Comparison of ENCODE assay signal across 8 mouse cellular contexts in the genomic region with DNA sequence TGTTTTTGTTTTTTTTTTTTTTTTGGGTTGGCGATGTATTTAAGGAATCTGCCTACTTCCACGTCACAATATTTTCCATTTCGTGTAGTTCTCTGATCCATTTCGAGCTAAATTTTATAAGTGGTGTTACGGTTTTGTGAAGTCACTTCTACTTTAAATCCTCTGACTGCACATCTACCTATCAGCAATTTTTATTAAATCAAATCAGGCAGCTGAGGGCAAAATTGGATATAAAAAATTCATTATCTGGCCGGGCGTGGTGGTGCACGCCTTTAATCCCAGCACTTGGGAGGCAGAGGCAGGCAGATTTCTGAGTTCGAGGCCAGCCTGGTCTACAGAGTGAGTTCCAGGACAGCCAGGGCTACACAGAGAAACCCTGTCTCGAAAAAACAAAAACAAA. TPM values are rescaled to one million over a fixed set of nuclear protein-coding genes. Genes with fewer than 3 reads are reported as not detected.
DNase-seq lines count a peak whose midpoint lies in the region; ATAC-seq and TF ChIP-seq lines count a peak whose summit lies in the region.
"Not testable (repeated sequence)": the region's sequence is repeated elsewhere in the genome, so short reads cannot be mapped to it uniquely, and the experiment has no call there.

A gene (minus strand): TSS at position 101 of the 400 bp plus-strand sequence.

- peak within 1 kb of the TSS; percentile 68 for H3K27ac ChIP-seq in ES-Bruce4 (ENCODE audit: insufficient read depth, low read length)
- peak within 1 kb of the TSS; percentile 92 for H3K27ac ChIP-seq in embryonic facial prominence, embryonic 11.5 days (replicated peaks; ENCODE audit: low read depth, low read length)
- peak within 1 kb of the TSS; percentile 85 for H3K27ac ChIP-seq in forebrain, postnatal 0 days (ENCODE audit: low read depth, low read length)
- peak within 1 kb of the TSS; percentile 80 for H3K27ac ChIP-seq in hindbrain, embryonic 11.5 days (ENCODE audit: low read depth, low read length)
- H3K27ac ChIP-seq in kidney, postnatal 0 days, result peak within 1 kb of the TSS; percentile 97
- peak within 1 kb of the TSS; percentile 87 for H3K27ac ChIP-seq in liver, embryonic 16.5 days (ENCODE audit: low read length)
- peak within 1 kb of the TSS; percentile 87 for H3K27ac ChIP-seq in midbrain, embryonic 15.5 days
- peak within 1 kb of the TSS; percentile 95 for H3K27ac ChIP-seq in stomach, embryonic 16.5 days (ENCODE audit: low read length)

- H3K27me3 ChIP-seq in ES-Bruce4 (ENCODE audit: control insufficient read depth, insufficient read depth, low read length, poor library complexity, severe bottlenecking); embryonic facial prominence, embryonic 11.5 days (ENCODE audit: control insufficient read depth, insufficient read depth, low read length); forebrain, postnatal 0 days (ENCODE audit: insufficient read depth, low read length); hindbrain, embryonic 11.5 days (ENCODE audit: control insufficient read depth, insufficient read depth, low read length); kidney, postnatal 0 days (ENCODE audit: insufficient read depth, low read length); liver, embryonic 16.5 days (ENCODE audit: control insufficient read depth, insufficient read depth, low read depth, low read length); midbrain, embryonic 15.5 days (replicated peaks); stomach, embryonic 16.5 days (ENCODE audit: control insufficient read depth, insufficient read depth, low read length): not testable (repeated sequence)

- not testable (repeated sequence) for H3K9me3 ChIP-seq in ES-Bruce4 (replicated peaks; ENCODE audit: control insufficient read depth, insufficient read depth, low read length, poor library complexity, severe bottlenecking); embryonic facial prominence, embryonic 11.5 days (replicated peaks; ENCODE audit: control insufficient read depth, low read length); forebrain, postnatal 0 days (ENCODE audit: low read length); hindbrain, embryonic 11.5 days (ENCODE audit: control insufficient read depth, low read length); kidney, postnatal 0 days (replicated peaks; ENCODE audit: low read length); liver, embryonic 16.5 days (replicated peaks; ENCODE audit: control insufficient read depth, low read length); midbrain, embryonic 15.5 days; stomach, embryonic 16.5 days (replicated peaks; ENCODE audit: control insufficient read depth, low read length)

- H3K4me2 ChIP-seq in embryonic facial prominence, embryonic 11.5 days (ENCODE audit: low read depth, low read length), result peak within 1 kb of the TSS; percentile 40
- peak within 1 kb of the TSS; percentile 53 for H3K4me2 ChIP-seq in forebrain, postnatal 0 days (ENCODE audit: low read depth)
- H3K4me2 ChIP-seq in hindbrain, embryonic 11.5 days (replicated peaks; ENCODE audit: low read depth, low read length), result peak within 1 kb of the TSS; percentile 42
- peak within 1 kb of the TSS; percentile 64 for H3K4me2 ChIP-seq in kidney, postnatal 0 days (ENCODE audit: low read length)
- peak within 1 kb of the TSS; percentile 64 for H3K4me2 ChIP-seq in liver, embryonic 16.5 days (ENCODE audit: low read depth, low read length)
- H3K4me2 ChIP-seq in midbrain, embryonic 15.5 days, result peak within 1 kb of the TSS; percentile 46
- H3K4me2 ChIP-seq in stomach, embryonic 16.5 days (ENCODE audit: low read depth, low read length), result peak within 1 kb of the TSS; percentile 57

- H3K4me3 ChIP-seq in ES-Bruce4 (ENCODE audit: low read depth, low read length), result peak within 1 kb of the TSS; percentile 100
- peak within 1 kb of the TSS; percentile 75 for H3K4me3 ChIP-seq in embryonic facial prominence, embryonic 11.5 days (ENCODE audit: low read depth, low read length)
- H3K4me3 ChIP-seq in forebrain, postnatal 0 days (ENCODE audit: low read depth, low read length), result peak within 1 kb of the TSS; percentile 93
- H3K4me3 ChIP-seq in hindbrain, embryonic 11.5 days (ENCODE audit: low read depth, low read length), result peak within 1 kb of the TSS; percentile 66
- H3K4me3 ChIP-seq in kidney, postnatal 0 days (replicated peaks; ENCODE audit: low read depth, low read length), result peak within 1 kb of the TSS; percentile 82
- peak within 1 kb of the TSS; percentile 88 for H3K4me3 ChIP-seq in liver, embryonic 16.5 days (ENCODE audit: low read depth, low read length)
- peak within 1 kb of the TSS; percentile 58 for H3K4me3 ChIP-seq in midbrain, embryonic 15.5 days
- peak within 1 kb of the TSS; percentile 82 for H3K4me3 ChIP-seq in stomach, embryonic 16.5 days (replicated peaks; ENCODE audit: low read length)

- H3K36me3 ChIP-seq in ES-Bruce4 (ENCODE audit: control insufficient read depth, insufficient read depth, low read length, poor library complexity, severe bottlenecking); embryonic facial prominence, embryonic 11.5 days (replicated peaks; ENCODE audit: control insufficient read depth, insufficient read depth, low read depth, low read length); forebrain, postnatal 0 days (ENCODE audit: insufficient read depth); hindbrain, embryonic 11.5 days (ENCODE audit: control insufficient read depth, insufficient read depth, low read length); kidney, postnatal 0 days (ENCODE audit: insufficient read depth, low read length); liver, embryonic 16.5 days (ENCODE audit: control insufficient read depth, insufficient read depth); midbrain, embryonic 15.5 days (replicated peaks); stomach, embryonic 16.5 days (ENCODE audit: control insufficient read depth, insufficient read depth, low read length): not testable (repeated sequence)

- peak; percentile 8 for DNase-seq in embryonic facial prominence, embryonic 11.5 days (ENCODE audit: low spot score)
- not testable (repeated sequence) for DNase-seq in forebrain, postnatal 0 days; hindbrain, embryonic 11.5 days (ENCODE audit: low spot score); kidney, postnatal 0 days (ENCODE audit: low spot score)

- H3K4me1 ChIP-seq in ES-Bruce4 (ENCODE audit: control insufficient read depth, insufficient read depth, low read length); embryonic facial prominence, embryonic 11.5 days (ENCODE audit: control insufficient read depth, insufficient read depth, low read length); forebrain, postnatal 0 days (ENCODE audit: insufficient read depth); hindbrain, embryonic 11.5 days (replicated peaks; ENCODE audit: control insufficient read depth, insufficient read depth, low read length); kidney, postnatal 0 days (replicated peaks; ENCODE audit: insufficient read depth, low read length); liver, embryonic 16.5 days (ENCODE audit: control insufficient read depth, low read depth, low read length); midbrain, embryonic 15.5 days; stomach, embryonic 16.5 days (ENCODE audit: control insufficient read depth, insufficient read depth, low read length): not testable (repeated sequence)

- TF ChIP-seq POLR2A in ES-Bruce4 (IDR thresholded peaks at IDR 0.05; ENCODE audit: insufficient read depth, low read length), result not testable (repeated sequence)

- not testable (repeated sequence) for ATAC-seq in embryonic facial prominence, embryonic 11.5 days (replicated peaks; ENCODE audit: insufficient number of reproducible peaks, low FRiP score, low TSS enrichment, low read depth); forebrain, postnatal 0 days; hindbrain, embryonic 11.5 days (ENCODE audit: low FRiP score); kidney, postnatal 0 days (replicated peaks; ENCODE audit: low FRiP score, low read depth); liver, embryonic 16.5 days (ENCODE audit: low read depth); midbrain, embryonic 15.5 days (replicated peaks); stomach, embryonic 16.5 days (ENCODE audit: insufficient read depth, low FRiP score)

- not testable (repeated sequence) for TF ChIP-seq EP300 in ES-Bruce4 (IDR thresholded peaks at IDR 0.05; ENCODE audit: insufficient read depth, low read depth, low read length)

- peak within 1 kb of the TSS; percentile 95 for H3K9ac ChIP-seq in ES-Bruce4 (ENCODE audit: low read depth, poor library complexity, severe bottlenecking)
- H3K9ac ChIP-seq in embryonic facial prominence, embryonic 11.5 days (replicated peaks; ENCODE audit: low read length), result peak within 1 kb of the TSS; percentile 82
- H3K9ac ChIP-seq in forebrain, postnatal 0 days, result peak within 1 kb of the TSS; percentile 62
- peak within 1 kb of the TSS; percentile 59 for H3K9ac ChIP-seq in hindbrain, embryonic 11.5 days (ENCODE audit: low read depth, low read length)
- peak within 1 kb of the TSS; percentile 88 for H3K9ac ChIP-seq in kidney, postnatal 0 days (ENCODE audit: low read depth, low read length)
- H3K9ac ChIP-seq in liver, embryonic 16.5 days (ENCODE audit: low read depth, low read length), result peak within 1 kb of the TSS; percentile 75
- H3K9ac ChIP-seq in midbrain, embryonic 15.5 days, result peak within 1 kb of the TSS; percentile 53
- peak within 1 kb of the TSS; percentile 88 for H3K9ac ChIP-seq in stomach, embryonic 16.5 days (ENCODE audit: low read length)

- not testable (repeated sequence) for TF ChIP-seq CTCF in ES-Bruce4 (IDR thresholded peaks at IDR 0.05; ENCODE audit: low read depth, low read length); forebrain, postnatal 0 days (IDR thresholded peaks at IDR 0.05; ENCODE audit: low read depth); kidney, postnatal 0 days (IDR thresholded peaks at IDR 0.05; ENCODE audit: low read depth)

- 55% methylated on average over 10 of the region's 10 CpGs for WGBS in embryonic facial prominence, embryonic 11.5 days
- 56% methylated on average over 10 of the region's 10 CpGs for WGBS in forebrain, postnatal 0 days
- WGBS in hindbrain, embryonic 11.5 days, result 56% methylated on average over 10 of the region's 10 CpGs
- 57% methylated on average over 10 of the region's 10 CpGs for WGBS in kidney, postnatal 0 days
- WGBS in liver, embryonic 16.5 days (ENCODE audit: insufficient replicate concordance), result 50% methylated on average over 10 of the region's 10 CpGs
- WGBS in midbrain, embryonic 15.5 days, result 61% methylated on average over 10 of the region's 10 CpGs
- 56% methylated on average over 10 of the region's 10 CpGs for WGBS in stomach, embryonic 16.5 days

RNA-seq across cellular contexts. Expression of the gene that starts here (rescaled TPM):
- polyA plus RNA-seq in ES-Bruce4 (2011; ENCODE audit: insufficient read depth, insufficient read length, low read depth, missing spikeins), result 12.8 and 13.9 TPM in 2 replicates
- polyA plus RNA-seq in embryonic facial prominence, embryonic 11.5 days (2014; fragmentation: Nextera tagmentation; extraction: Ambion mirVana), result 16.2 and 18.2 TPM in 2 replicates
- 4.5 and 6.0 TPM in 2 replicates for total RNA-seq in forebrain, postnatal 0 days (2014; rRNA removed)
- polyA plus RNA-seq in forebrain, postnatal 0 days (2015; fragmentation: Nextera tagmentation; extraction: Ambion mirVana), result 4.8 and 5.4 TPM in 2 replicates
- polyA plus RNA-seq in hindbrain, embryonic 11.5 days (2014; fragmentation: Nextera tagmentation; extraction: Ambion mirVana), result 13.8 and 15.3 TPM in 2 replicates
- polyA plus RNA-seq in kidney, postnatal 0 days (2015; fragmentation: Nextera tagmentation; extraction: Ambion mirVana), result 7.9 and 8.9 TPM in 2 replicates
- polyA plus RNA-seq in liver, embryonic 16.5 days (2015; fragmentation: Nextera tagmentation; extraction: Ambion mirVana), result 3.7 and 3.8 TPM in 2 replicates
- polyA plus RNA-seq in midbrain, embryonic 15.5 days (2015; fragmentation: Nextera tagmentation; extraction: Ambion mirVana), result 6.3 and 6.4 TPM in 2 replicates
- polyA plus RNA-seq in stomach, embryonic 16.5 days (2015; fragmentation: Nextera tagmentation; extraction: Ambion mirVana), result 6.1 and 8.7 TPM in 2 replicates
